Comparison of ENCODE assay signal across 8 mouse cellular contexts in the genomic region with DNA sequence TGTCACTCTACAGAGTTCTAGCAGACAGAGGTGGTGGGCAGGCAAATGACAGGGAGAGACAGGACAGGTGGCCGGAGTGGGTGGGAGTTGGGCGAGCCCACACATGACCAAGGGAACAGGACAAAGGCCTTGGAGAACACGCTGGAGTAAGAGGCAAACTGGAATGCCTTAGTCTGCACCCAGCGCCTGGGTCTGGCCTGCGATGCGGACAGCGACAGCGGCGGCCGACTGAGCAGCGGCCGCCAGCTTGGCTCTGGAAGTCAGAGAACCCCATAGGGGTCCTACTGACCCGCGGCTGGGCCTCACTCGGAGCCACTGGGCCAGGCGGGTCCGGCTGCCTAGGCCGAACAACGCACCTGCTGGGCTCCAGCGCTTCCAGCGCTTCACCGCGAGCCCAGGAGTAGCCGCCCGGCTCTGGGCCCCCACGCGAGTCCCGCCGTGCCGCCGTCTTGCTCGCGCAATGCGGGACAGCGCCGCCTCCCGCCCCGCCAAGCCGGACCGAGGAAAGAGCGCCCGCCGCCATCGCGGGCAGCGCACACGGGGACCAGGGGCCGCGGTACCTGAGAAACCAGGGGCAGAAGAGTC. TPM values are rescaled to one million over a fixed set of nuclear protein-coding genes. Genes with fewer than 3 reads are reported as not detected.
DNase-seq lines count a peak whose midpoint lies in the region; ATAC-seq lines count a peak whose summit lies in the region.

No protein-coding gene starts in this region.

- peak overlapping the region; percentile 82 for H3K27ac ChIP-seq in neural tube, embryonic 11.5 days (ENCODE audit: low read depth, low read length)
- peak overlapping the region; percentile 60 for H3K27ac ChIP-seq in forebrain, embryonic 15.5 days (replicated peaks)
- peak overlapping the region; percentile 72 for H3K27ac ChIP-seq in intestine, embryonic 14.5 days (ENCODE audit: low read depth)
- H3K27ac ChIP-seq in limb, embryonic 12.5 days = peak overlapping the region; percentile 87
- H3K27ac ChIP-seq in midbrain, embryonic 11.5 days (ENCODE audit: low read depth, low read length) = peak overlapping the region; percentile 32; the same call in 1 of the 2 replicates

- H3K4me2 ChIP-seq in neural tube, embryonic 11.5 days (ENCODE audit: low read depth) = peak overlapping the region; percentile 86
- H3K4me2 ChIP-seq in forebrain, embryonic 15.5 days (replicated peaks) = peak overlapping the region; percentile 78
- peak overlapping the region; percentile 70 for H3K4me2 ChIP-seq in intestine, embryonic 14.5 days (ENCODE audit: low read length)
- peak overlapping the region; percentile 85 for H3K4me2 ChIP-seq in limb, embryonic 12.5 days
- H3K4me2 ChIP-seq in midbrain, embryonic 11.5 days = peak overlapping the region; percentile 88

- H3K4me3 ChIP-seq in neural tube, embryonic 11.5 days (ENCODE audit: low read depth, low read length) = peak overlapping the region; percentile 84
- peak overlapping the region; percentile 86 for H3K4me3 ChIP-seq in forebrain, embryonic 15.5 days
- H3K4me3 ChIP-seq in intestine, embryonic 14.5 days (ENCODE audit: low read depth, low read length) = peak overlapping the region; percentile 72
- H3K4me3 ChIP-seq in limb, embryonic 12.5 days (replicated peaks) = peak overlapping the region; percentile 83
- peak overlapping the region; percentile 81 for H3K4me3 ChIP-seq in midbrain, embryonic 11.5 days (ENCODE audit: low read depth, low read length)

- H3K4me1 ChIP-seq in neural tube, embryonic 11.5 days (ENCODE audit: control insufficient read depth, insufficient read depth, low read length) = peaks cover 4% of the 10 kb centered on the region; the same call in 1 of the 2 replicates
- H3K4me1 ChIP-seq in forebrain, embryonic 15.5 days = peaks cover 20% of the 10 kb centered on the region
- peaks cover 6% of the 10 kb centered on the region for H3K4me1 ChIP-seq in intestine, embryonic 14.5 days (replicated peaks; ENCODE audit: control insufficient read depth, insufficient read depth, low read length)
- peaks cover 16% of the 10 kb centered on the region for H3K4me1 ChIP-seq in limb, embryonic 12.5 days (replicated peaks)
- H3K4me1 ChIP-seq in midbrain, embryonic 11.5 days (ENCODE audit: control insufficient read depth, insufficient read depth, low read length) = peaks cover 11% of the 10 kb centered on the region

- DNase-seq in neural tube, embryonic 11.5 days (ENCODE audit: low spot score) = no peak
- DNase-seq in neural tube, embryonic 10.5 days (ENCODE audit: extremely low spot score, low spot score) = no peak
- DNase-seq in adrenal gland, postnatal 36 days = peak; percentile 42 to 69
- peak; percentile 83 for DNase-seq in intestine, embryonic 14.5 days (ENCODE audit: low spot score)
- peak; percentile 96 for DNase-seq in midbrain, embryonic 11.5 days (ENCODE audit: low spot score, missing footprints)
- peak; percentile 46 for DNase-seq in testis, postnatal 14 days (ENCODE audit: low spot score)

- H3K36me3 ChIP-seq in neural tube, embryonic 11.5 days (ENCODE audit: control insufficient read depth, insufficient read depth, low read length) = no peaks in the 10 kb centered on the region
- H3K36me3 ChIP-seq in forebrain, embryonic 15.5 days = no peaks in the 10 kb centered on the region
- no peaks in the 10 kb centered on the region for H3K36me3 ChIP-seq in intestine, embryonic 14.5 days (ENCODE audit: control insufficient read depth, insufficient read depth, low read length)
- H3K36me3 ChIP-seq in limb, embryonic 12.5 days = no peaks in the 10 kb centered on the region; the same call in 1 of the 2 replicates
- no peaks in the 10 kb centered on the region for H3K36me3 ChIP-seq in midbrain, embryonic 11.5 days (ENCODE audit: control insufficient read depth, insufficient read depth, low read length)

- H3K27me3 ChIP-seq in neural tube, embryonic 11.5 days (ENCODE audit: control insufficient read depth, insufficient read depth, low read length) = no peaks in the 10 kb centered on the region
- no peaks in the 10 kb centered on the region for H3K27me3 ChIP-seq in forebrain, embryonic 15.5 days
- H3K27me3 ChIP-seq in intestine, embryonic 14.5 days (replicated peaks; ENCODE audit: control insufficient read depth, insufficient read depth, low read length) = no peaks in the 10 kb centered on the region
- no peaks in the 10 kb centered on the region for H3K27me3 ChIP-seq in limb, embryonic 12.5 days
- H3K27me3 ChIP-seq in midbrain, embryonic 11.5 days (ENCODE audit: control insufficient read depth, insufficient read depth, low read length) = no peaks in the 10 kb centered on the region

- peak overlapping the region; percentile 92 for H3K9ac ChIP-seq in neural tube, embryonic 11.5 days (ENCODE audit: low read length)
- H3K9ac ChIP-seq in forebrain, embryonic 15.5 days (replicated peaks) = peak overlapping the region; percentile 75
- H3K9ac ChIP-seq in intestine, embryonic 14.5 days (ENCODE audit: low read length) = peak overlapping the region; percentile 60
- peak overlapping the region; percentile 85 for H3K9ac ChIP-seq in limb, embryonic 12.5 days (replicated peaks)
- H3K9ac ChIP-seq in midbrain, embryonic 11.5 days (ENCODE audit: low read length) = peak overlapping the region; percentile 92

- ATAC-seq in neural tube, embryonic 11.5 days (ENCODE audit: insufficient read depth, low FRiP score, low TSS enrichment) = peak; percentile 70
- peak; percentile 83 for ATAC-seq in forebrain, embryonic 15.5 days (replicated peaks)
- ATAC-seq in intestine, embryonic 14.5 days (replicated peaks; ENCODE audit: low FRiP score, low TSS enrichment, low read depth) = peak; percentile 66
- peak; percentile 50 for ATAC-seq in limb, embryonic 12.5 days (ENCODE audit: insufficient number of reproducible peaks, insufficient read depth, low FRiP score, low TSS enrichment, low read depth)
- peak; percentile 82 for ATAC-seq in midbrain, embryonic 11.5 days (ENCODE audit: low FRiP score)

- H3K9me3 ChIP-seq in neural tube, embryonic 11.5 days (ENCODE audit: control insufficient read depth, low read length) = no peaks in the 10 kb centered on the region
- no peaks in the 10 kb centered on the region for H3K9me3 ChIP-seq in forebrain, embryonic 15.5 days
- no peaks in the 10 kb centered on the region for H3K9me3 ChIP-seq in intestine, embryonic 14.5 days (ENCODE audit: control insufficient read depth, low read length)
- H3K9me3 ChIP-seq in limb, embryonic 12.5 days = no peaks in the 10 kb centered on the region
- H3K9me3 ChIP-seq in midbrain, embryonic 11.5 days (ENCODE audit: control insufficient read depth, low read length) = no peaks in the 10 kb centered on the region

- under 1% methylated on average over 47 of the region's 49 CpGs for WGBS in neural tube, embryonic 11.5 days
- under 1% methylated on average over 46 of the region's 49 CpGs for WGBS in forebrain, embryonic 15.5 days
- WGBS in intestine, embryonic 14.5 days = under 1% methylated on average over 49 of the region's 49 CpGs
- WGBS in limb, embryonic 12.5 days = under 1% methylated on average over 49 of the region's 49 CpGs
- WGBS in midbrain, embryonic 11.5 days = under 1% methylated on average over 49 of the region's 49 CpGs

RNA-seq across cellular contexts. Expression of gene Ctnnal1, which starts 0.5 kb away (rescaled TPM):
- polyA plus RNA-seq in neural tube, embryonic 11.5 days (2014; fragmentation: Nextera tagmentation; extraction: Ambion mirVana) = 27.4 and 27.9 TPM in 2 replicates
- total RNA-seq in adrenal gland, postnatal 36 days (2021) = 10 to 100 TPM; 24.3 to 33.9 TPM
- 10.8 and 11.0 TPM in 2 replicates for polyA plus RNA-seq in forebrain, embryonic 15.5 days (2015; fragmentation: Nextera tagmentation; extraction: Ambion mirVana)
- 29.7 and 30.4 TPM in 2 replicates for polyA plus RNA-seq in intestine, embryonic 14.5 days (2014; fragmentation: Nextera tagmentation; extraction: Ambion mirVana)
- 40.2 and 40.4 TPM in 2 replicates for polyA plus RNA-seq in limb, embryonic 12.5 days (2016; fragmentation: Nextera tagmentation; extraction: Ambion mirVana)
- 26.1 and 28.8 TPM in 2 replicates for polyA plus RNA-seq in midbrain, embryonic 11.5 days (2014; fragmentation: Nextera tagmentation; extraction: Ambion mirVana)

Comparison
In these comparisons a context has a peak if more than half of its experiments do, and no peak if none do; other contexts are left out.
1. DNase-seq: peak in adrenal gland, postnatal 36 days (2 of 2), intestine, embryonic 14.5 days (single experiment), midbrain, embryonic 11.5 days (single experiment) and testis, postnatal 14 days (single experiment); none in neural tube, embryonic 11.5 days (single experiment) and neural tube, embryonic 10.5 days (single experiment).
2. H3K27ac ChIP-seq: peak in every context shown above with its lines; median percentile 87 in limb, embryonic 12.5 days; 82 in neural tube, embryonic 11.5 days; 72 in intestine, embryonic 14.5 days; 60 in forebrain, embryonic 15.5 days; 32 in midbrain, embryonic 11.5 days.
3. Peak in every context shown above with its lines, with median percentiles within 50 percentile points of each other: ATAC-seq, H3K4me2 ChIP-seq, H3K4me3 ChIP-seq and H3K9ac ChIP-seq.